Mouse (Mus musculus): Measurements from ENCODE around the gene Cdk10.
"Not testable (repeated sequence)": the region's sequence is repeated elsewhere in the genome, so short reads cannot be mapped to it uniquely, and the experiment has no call there.

The Cdk10 gene

GRCm38 (mm10) chr8:123224278-123225266 is at the start of gene Cdk10:
Gene Cdk10, plus strand, starts transcription at chr8:123224842.
- peak; percentile 90 for DNase-seq (ENCODE audit: low read depth, low spot score)

GRCm38 (mm10) chr8:123181391-123181790 is 43.3 kb upstream of the Cdk10 start:
- no peak for DNase-seq (ENCODE audit: low read depth, low spot score)

GRCm38 (mm10) chr8:123185566-123186409 is 38.9 kb upstream of the Cdk10 start, which contains the start of gene Dpep1:
Gene Dpep1, plus strand, starts transcription at chr8:123186242.
- DNase-seq (ENCODE audit: low read depth, low spot score), result no peak

GRCm38 (mm10) chr8:123188006-123188405 is 36.6 kb upstream of the Cdk10 start:
- DNase-seq (ENCODE audit: low read depth, low spot score), result no peak

- no peak for DNase-seq (ENCODE audit: low read depth, low spot score)
These were observed 35.8 kb upstream of the Cdk10 start for GRCm38 (mm10) chr8:123188841-123189240.

GRCm38 (mm10) chr8:123190678-123191077 is 34.0 kb upstream of the Cdk10 start:
- DNase-seq (ENCODE audit: low read depth, low spot score), result peak; percentile 63

GRCm38 (mm10) chr8:123191908-123192307 is 32.7 kb upstream of the Cdk10 start:
- no peak for DNase-seq (ENCODE audit: low read depth, low spot score)

GRCm38 (mm10) chr8:123193771-123194170 is 30.9 kb upstream of the Cdk10 start:
- no peak for DNase-seq (ENCODE audit: low read depth, low spot score)

- DNase-seq (ENCODE audit: low read depth, low spot score), result not testable (repeated sequence)
These were observed 27.6 kb upstream of the Cdk10 start for GRCm38 (mm10) chr8:123197016-123197415.

- no peak for DNase-seq (ENCODE audit: low read depth, low spot score)
These were observed 24.8 kb upstream of the Cdk10 start for GRCm38 (mm10) chr8:123199864-123200263.

GRCm38 (mm10) chr8:123202288-123202687 is 22.4 kb upstream of the Cdk10 start:
- DNase-seq (ENCODE audit: low read depth, low spot score), result peak; percentile 66

- DNase-seq (ENCODE audit: low read depth, low spot score), result peak; percentile 72
These were observed 21.1 kb upstream of the Cdk10 start for GRCm38 (mm10) chr8:123203571-123203970.

GRCm38 (mm10) chr8:123211876-123212275 is 12.8 kb upstream of the Cdk10 start:
- DNase-seq (ENCODE audit: low read depth, low spot score), result peak; percentile 24

GRCm38 (mm10) chr8:123212321-123213117 is 12.1 kb upstream of the Cdk10 start, which contains the start of the genes Chmp1a and Spata33:
Gene Chmp1a, minus strand, starts transcription at chr8:123212763.
Gene Spata33, plus strand, starts transcription at chr8:123212832.
- peak; percentile 93 for DNase-seq (ENCODE audit: low read depth, low spot score)

GRCm38 (mm10) chr8:123213118-123213772 is 11.4 kb upstream of the Cdk10 start:
- DNase-seq (ENCODE audit: low read depth, low spot score), result no peak

- DNase-seq (ENCODE audit: low read depth, low spot score), result no peak
These were observed 9.2 kb upstream of the Cdk10 start for GRCm38 (mm10) chr8:123215430-123215829.

GRCm38 (mm10) chr8:123220917-123221316 is 3.7 kb upstream of the Cdk10 start:
- DNase-seq (ENCODE audit: low read depth, low spot score), result no peak

- no peak for DNase-seq (ENCODE audit: low read depth, low spot score)
These were observed 3.8 kb downstream of the Cdk10 start for GRCm38 (mm10) chr8:123228416-123228815.

- DNase-seq (ENCODE audit: low read depth, low spot score), result not testable (repeated sequence)
These were observed 5.7 kb downstream of the Cdk10 start for GRCm38 (mm10) chr8:123230326-123230725.

- no peak for DNase-seq (ENCODE audit: low read depth, low spot score)
These were observed 7.1 kb downstream of the Cdk10 start for GRCm38 (mm10) chr8:123231742-123232141.

- DNase-seq (ENCODE audit: low read depth, low spot score), result no peak
These were observed 7.9 kb downstream of the Cdk10 start for GRCm38 (mm10) chr8:123232553-123232952.
